Mouse (Mus musculus): Measurements from ENCODE around the gene Ctnna2. TPM values are rescaled to one million over a fixed set of nuclear protein-coding genes. Genes with fewer than 3 reads are reported as not detected.

The Ctnna2 gene
- polyA plus RNA-seq, 1 experiment from 2014 or later, result 52.0 TPM

DNA sequence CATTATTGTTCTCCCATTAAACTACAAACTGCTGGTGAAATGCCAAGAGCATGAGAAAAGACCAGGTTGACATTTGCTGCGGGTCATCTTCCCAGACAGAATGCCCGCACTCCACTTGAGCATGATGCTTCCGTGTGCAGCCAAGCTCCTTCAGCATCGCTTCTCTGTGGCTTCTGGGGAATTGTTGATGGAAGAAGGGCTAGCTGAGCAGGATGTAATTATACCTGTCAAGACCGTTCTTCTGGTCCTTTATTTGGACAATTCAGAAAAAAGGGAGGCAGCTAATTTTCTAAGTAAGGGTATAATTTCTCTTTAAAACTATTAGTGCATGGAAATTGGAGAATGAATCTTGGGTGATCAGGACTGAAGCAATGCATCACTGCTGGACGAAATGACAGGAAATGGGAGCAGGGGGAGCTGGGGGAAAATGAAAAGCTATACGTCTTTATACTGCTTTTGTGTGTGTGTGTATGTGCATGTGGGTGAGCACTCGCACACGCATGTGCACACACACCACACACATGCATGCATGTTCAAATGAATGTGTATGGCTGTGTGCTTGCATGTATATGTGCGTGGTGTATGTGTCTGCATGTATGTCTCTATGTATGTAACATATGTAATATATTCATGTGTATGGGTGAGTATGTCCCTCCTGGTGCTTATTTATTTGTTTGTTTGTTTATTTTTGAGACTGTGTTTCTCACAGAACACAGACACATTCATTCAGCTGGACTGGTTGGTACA is 211.0 kb downstream of the Ctnna2 start:
- DNase-seq (ENCODE audit: low spot score) (no peak), ATAC-seq (ENCODE audit: low FRiP score) (no peak)
- Histone ChIP-seq H3K27ac (ENCODE audit: low read depth, low read length) (no peak overlapping the region), H3K9ac (ENCODE audit: low read depth, low read length) (no peak overlapping the region), H3K4me3 (ENCODE audit: low read depth, low read length) (no peak overlapping the region), H3K27me3 (ENCODE audit: control insufficient read depth, insufficient read depth, low read length) (no peaks in the 10 kb centered on the region), H3K4me2 (replicated peaks; ENCODE audit: low read depth, low read length) (no peak overlapping the region), H3K4me1 (replicated peaks; ENCODE audit: control insufficient read depth, insufficient read depth, low read length) (no peaks in the 10 kb centered on the region), H3K9me3 (ENCODE audit: control insufficient read depth, low read length) (no peaks in the 10 kb centered on the region), H3K36me3 (ENCODE audit: control insufficient read depth, insufficient read depth, low read length) (no peaks in the 10 kb centered on the region)
- 80% methylated on average over 10 of the region's 10 CpGs for WGBS

- H3K9me3 ChIP-seq (ENCODE audit: control insufficient read depth, low read length), result no peaks in the 10 kb centered on the region
- H3K4me3 ChIP-seq (ENCODE audit: low read depth, low read length), result no peak overlapping the region
- no peak for ATAC-seq (ENCODE audit: low FRiP score)
- no peak overlapping the region for H3K9ac ChIP-seq (ENCODE audit: low read depth, low read length)
- no peak overlapping the region for H3K27ac ChIP-seq (ENCODE audit: low read depth, low read length)
- 86% methylated on average over 3 of the region's 3 CpGs for WGBS
- H3K4me1 ChIP-seq (replicated peaks; ENCODE audit: control insufficient read depth, insufficient read depth, low read length), result no peaks in the 10 kb centered on the region
- H3K36me3 ChIP-seq (ENCODE audit: control insufficient read depth, insufficient read depth, low read length), result no peaks in the 10 kb centered on the region
- H3K27me3 ChIP-seq (ENCODE audit: control insufficient read depth, insufficient read depth, low read length), result no peaks in the 10 kb centered on the region
- no peak for DNase-seq (ENCODE audit: low spot score)
- no peak overlapping the region for H3K4me2 ChIP-seq (replicated peaks; ENCODE audit: low read depth, low read length)
These were observed 221.3 kb downstream of the Ctnna2 start for GRCm38 (mm10) chr6:77758164-77758563.

DNA sequence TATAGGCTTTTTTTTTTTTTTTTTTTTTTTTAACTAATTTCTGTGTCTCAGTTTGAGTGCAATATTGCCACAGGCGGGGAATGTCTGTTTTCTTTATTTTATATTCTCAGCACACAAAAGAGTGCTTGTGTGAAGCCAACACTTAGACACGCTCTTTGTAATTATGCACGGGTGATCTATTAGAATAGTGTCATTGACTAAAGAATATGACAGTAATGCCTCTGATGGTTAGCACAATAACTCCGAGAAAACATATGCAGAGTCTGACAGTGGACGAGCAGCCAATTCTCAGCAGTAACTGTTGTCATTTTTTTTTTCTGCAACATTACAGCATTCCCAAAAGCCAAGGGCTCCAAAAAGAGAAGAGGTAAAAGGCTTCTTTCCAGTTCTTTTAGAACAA is 234.1 kb downstream of the Ctnna2 start:
- 40% methylated on average over 5 of the region's 5 CpGs for WGBS
- 0 out of 2 replicates have a peak, but pooled peaks have one; percentile 44 for ATAC-seq (ENCODE audit: low FRiP score)
- H3K36me3 ChIP-seq (ENCODE audit: control insufficient read depth, insufficient read depth, low read length), result no peaks in the 10 kb centered on the region

DNA sequence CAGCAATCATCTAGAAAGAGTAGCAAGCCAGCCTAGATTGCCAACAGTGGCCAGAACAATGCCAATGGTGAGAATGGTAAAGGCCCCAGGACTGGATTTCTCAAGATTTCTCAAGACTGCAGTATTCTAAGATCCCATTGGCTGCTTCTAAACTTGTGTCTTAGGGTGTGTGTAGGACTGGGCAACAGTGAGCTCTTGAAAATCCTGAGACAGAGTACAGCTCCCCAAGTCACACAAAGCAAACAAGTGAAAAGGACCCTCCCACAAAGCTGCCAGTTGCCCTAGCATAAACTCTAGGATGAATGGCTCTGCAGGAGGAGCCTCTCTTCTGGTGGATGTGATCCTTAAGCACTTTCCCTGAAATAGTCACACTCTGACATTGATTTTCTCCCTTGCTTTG is 235.8 kb downstream of the Ctnna2 start:
- ATAC-seq (ENCODE audit: low FRiP score) (no peak), DNase-seq (ENCODE audit: low spot score) (no peak)
- no peak overlapping the region for H3K9ac ChIP-seq (ENCODE audit: low read depth, low read length)
- H3K4me2 ChIP-seq (replicated peaks; ENCODE audit: low read depth, low read length), result no peak overlapping the region
- no peaks in the 10 kb centered on the region for H3K9me3 ChIP-seq (ENCODE audit: control insufficient read depth, low read length)
- 0 out of 2 replicates have a peak overlapping the region, but pooled peaks have one; percentile 45 for H3K27ac ChIP-seq (ENCODE audit: low read depth, low read length)
- no peaks in the 10 kb centered on the region; the same call in 1 of the 2 replicates for H3K4me1 ChIP-seq (replicated peaks; ENCODE audit: control insufficient read depth, insufficient read depth, low read length)
- no peaks in the 10 kb centered on the region for H3K27me3 ChIP-seq (ENCODE audit: control insufficient read depth, insufficient read depth, low read length)
- no peak overlapping the region for H3K4me3 ChIP-seq (ENCODE audit: low read depth, low read length)
- no peaks in the 10 kb centered on the region for H3K36me3 ChIP-seq (ENCODE audit: control insufficient read depth, insufficient read depth, low read length)

More for the DNA sequence above, 234.1 kb downstream of the Ctnna2 start:
- Histone ChIP-seq H3K4me1 (replicated peaks; ENCODE audit: control insufficient read depth, insufficient read depth, low read length) (no peaks in the 10 kb centered on the region; the same call in 1 of the 2 replicates), H3K27me3 (ENCODE audit: control insufficient read depth, insufficient read depth, low read length) (no peaks in the 10 kb centered on the region), H3K9ac (ENCODE audit: low read depth, low read length) (no peak overlapping the region), H3K4me3 (ENCODE audit: low read depth, low read length) (no peak overlapping the region), H3K9me3 (ENCODE audit: control insufficient read depth, low read length) (no peaks in the 10 kb centered on the region), H3K27ac (ENCODE audit: low read depth, low read length) (no peak overlapping the region), H3K4me2 (replicated peaks; ENCODE audit: low read depth, low read length) (no peak overlapping the region)
- no peak for DNase-seq (ENCODE audit: low spot score)

DNA sequence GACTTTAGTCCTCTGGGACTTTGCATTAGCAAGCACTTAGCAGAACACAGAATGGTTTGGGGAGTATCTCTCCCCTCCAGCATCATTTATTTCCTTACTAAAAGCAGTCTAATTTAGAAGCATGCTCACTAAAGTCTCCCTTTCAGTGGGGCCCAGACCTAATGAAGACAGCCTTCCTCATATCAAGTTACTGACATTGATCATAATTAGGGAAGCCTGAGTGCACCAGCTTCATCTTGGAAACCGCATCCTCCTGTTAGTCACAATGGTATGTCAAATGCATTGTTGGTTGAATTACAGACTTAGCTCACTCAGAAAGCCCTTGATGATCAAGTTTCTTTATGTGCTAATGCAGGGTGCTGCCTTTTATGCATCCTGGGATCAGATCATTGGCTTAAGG is 236.5 kb downstream of the Ctnna2 start:
- Histone ChIP-seq H3K4me2 (replicated peaks; ENCODE audit: low read depth, low read length) (no peak overlapping the region), H3K27me3 (ENCODE audit: control insufficient read depth, insufficient read depth, low read length) (no peaks in the 10 kb centered on the region), H3K4me1 (replicated peaks; ENCODE audit: control insufficient read depth, insufficient read depth, low read length) (no peaks in the 10 kb centered on the region; the same call in 1 of the 2 replicates), H3K4me3 (ENCODE audit: low read depth, low read length) (no peak overlapping the region), H3K9ac (ENCODE audit: low read depth, low read length) (no peak overlapping the region), H3K9me3 (ENCODE audit: control insufficient read depth, low read length) (no peaks in the 10 kb centered on the region), H3K36me3 (ENCODE audit: control insufficient read depth, insufficient read depth, low read length) (no peaks in the 10 kb centered on the region), H3K27ac (ENCODE audit: low read depth, low read length) (no peak overlapping the region)
- ATAC-seq (ENCODE audit: low FRiP score) (peak; percentile 41; the same call in 1 of the 2 replicates), DNase-seq (ENCODE audit: low spot score) (peak; percentile 19)
- WGBS, result 22% methylated on average over 1 of the region's 1 CpGs

DNA sequence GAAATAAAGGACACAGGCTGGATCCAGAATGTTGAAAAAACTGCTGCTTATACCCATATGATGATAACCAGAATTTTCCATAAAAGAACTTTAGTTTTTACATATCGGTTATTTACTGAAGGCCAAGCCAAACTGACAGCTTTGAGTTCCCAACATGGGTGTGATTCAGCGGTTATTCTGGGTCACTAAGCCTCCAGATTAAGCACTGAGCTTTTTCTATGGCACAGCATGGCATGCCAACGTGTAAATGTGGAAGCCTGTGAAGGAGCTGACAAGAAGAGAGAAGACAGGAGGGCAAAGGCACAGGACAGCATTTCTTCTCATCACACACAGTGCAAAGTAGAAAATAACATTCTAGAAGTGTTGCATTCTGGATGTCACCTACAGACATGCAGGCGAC is 240.9 kb downstream of the Ctnna2 start:
- Histone ChIP-seq H3K27ac (ENCODE audit: low read depth, low read length) (no peak overlapping the region), H3K27me3 (ENCODE audit: control insufficient read depth, insufficient read depth, low read length) (no peaks in the 10 kb centered on the region), H3K4me3 (ENCODE audit: low read depth, low read length) (no peak overlapping the region), H3K4me2 (replicated peaks; ENCODE audit: low read depth, low read length) (no peak overlapping the region), H3K9ac (ENCODE audit: low read depth, low read length) (no peak overlapping the region), H3K36me3 (ENCODE audit: control insufficient read depth, insufficient read depth, low read length) (no peaks in the 10 kb centered on the region), H3K4me1 (replicated peaks; ENCODE audit: control insufficient read depth, insufficient read depth, low read length) (no peaks in the 10 kb centered on the region; the same call in 1 of the 2 replicates), H3K9me3 (ENCODE audit: control insufficient read depth, low read length) (no peaks in the 10 kb centered on the region)
- 72% methylated on average over 4 of the region's 4 CpGs for WGBS
- DNase-seq (ENCODE audit: low spot score) (no peak), ATAC-seq (ENCODE audit: low FRiP score) (no peak)

- no peak overlapping the region for H3K9ac ChIP-seq (ENCODE audit: low read depth, low read length)
- no peaks in the 10 kb centered on the region for H3K27me3 ChIP-seq (ENCODE audit: control insufficient read depth, insufficient read depth, low read length)
- H3K4me3 ChIP-seq (ENCODE audit: low read depth, low read length), result no peak overlapping the region
- no peak overlapping the region for H3K27ac ChIP-seq (ENCODE audit: low read depth, low read length)
- H3K9me3 ChIP-seq (ENCODE audit: control insufficient read depth, low read length), result no peaks in the 10 kb centered on the region
- H3K4me2 ChIP-seq (replicated peaks; ENCODE audit: low read depth, low read length), result no peak overlapping the region
- ATAC-seq (ENCODE audit: low FRiP score), result no peak
- H3K4me1 ChIP-seq (replicated peaks; ENCODE audit: control insufficient read depth, insufficient read depth, low read length), result no peaks in the 10 kb centered on the region
- no peaks in the 10 kb centered on the region for H3K36me3 ChIP-seq (ENCODE audit: control insufficient read depth, insufficient read depth, low read length)
- no peak for DNase-seq (ENCODE audit: low spot score)
- WGBS, result 91% methylated on average over 2 of the region's 2 CpGs
These were observed 254.6 kb downstream of the Ctnna2 start for GRCm38 (mm10) chr6:77724952-77725299.

- WGBS, result 82% methylated on average over 5 of the region's 5 CpGs
- no peaks in the 10 kb centered on the region for H3K9me3 ChIP-seq (ENCODE audit: control insufficient read depth, low read length)
- ATAC-seq (ENCODE audit: low FRiP score), result no peak
These were observed 255.2 kb downstream of the Ctnna2 start for GRCm38 (mm10) chr6:77724042-77724951.

More at GRCm38 (mm10) chr6:77724042-77724951, 255.2 kb downstream of the Ctnna2 start:
- no peak for DNase-seq (ENCODE audit: low spot score)
- H3K4me1 ChIP-seq (replicated peaks; ENCODE audit: control insufficient read depth, insufficient read depth, low read length), result no peaks in the 10 kb centered on the region
- no peak overlapping the region for H3K4me3 ChIP-seq (ENCODE audit: low read depth, low read length)
- H3K4me2 ChIP-seq (replicated peaks; ENCODE audit: low read depth, low read length), result no peak overlapping the region
- no peaks in the 10 kb centered on the region for H3K27me3 ChIP-seq (ENCODE audit: control insufficient read depth, insufficient read depth, low read length)
- H3K36me3 ChIP-seq (ENCODE audit: control insufficient read depth, insufficient read depth, low read length), result no peaks in the 10 kb centered on the region
- no peak overlapping the region for H3K9ac ChIP-seq (ENCODE audit: low read depth, low read length)
- no peak overlapping the region for H3K27ac ChIP-seq (ENCODE audit: low read depth, low read length)
